Mouse (Mus musculus) cerebellum, postnatal 4 days (tissue): Measurements from ENCODE around the gene Cdc42.

Source experiments
- DNase-seq, 2 experiments: peaks; one replicate each; pipeline ENCODE4 v3.0.0; 2022; ENCODE audit warnings: low spot score in 2 of 2, mixed read lengths in 1 of 2

Gene Cdc42

GRCm38 (mm10) chr4:137316027-137316770, 41.3 kb downstream of the Cdc42 start:
- DNase-seq, result no peak

DNA sequence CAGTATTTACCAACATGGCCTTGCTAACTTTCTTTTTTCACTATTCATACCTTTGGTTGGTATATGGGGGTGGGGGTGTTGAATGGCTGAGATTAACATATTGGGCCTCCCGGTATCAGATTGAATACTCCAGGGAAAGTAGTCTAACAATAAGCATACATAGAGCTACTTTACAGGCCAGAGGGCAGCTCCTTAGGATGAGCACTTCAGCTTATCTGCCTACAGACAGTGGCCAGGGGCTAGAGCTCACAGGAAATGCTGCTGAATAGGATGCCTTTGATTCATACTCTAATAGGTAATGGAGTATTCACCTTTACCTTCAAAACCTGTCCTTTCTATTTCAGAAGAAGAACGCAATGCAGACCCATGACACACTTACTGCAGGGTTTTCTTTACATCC, 42.5 kb downstream of the Cdc42 start:
- no peak for DNase-seq

- DNase-seq, result no peak
Measured at GRCm38 (mm10) chr4:137314561-137314960, 43.0 kb downstream of the Cdc42 start.

DNA sequence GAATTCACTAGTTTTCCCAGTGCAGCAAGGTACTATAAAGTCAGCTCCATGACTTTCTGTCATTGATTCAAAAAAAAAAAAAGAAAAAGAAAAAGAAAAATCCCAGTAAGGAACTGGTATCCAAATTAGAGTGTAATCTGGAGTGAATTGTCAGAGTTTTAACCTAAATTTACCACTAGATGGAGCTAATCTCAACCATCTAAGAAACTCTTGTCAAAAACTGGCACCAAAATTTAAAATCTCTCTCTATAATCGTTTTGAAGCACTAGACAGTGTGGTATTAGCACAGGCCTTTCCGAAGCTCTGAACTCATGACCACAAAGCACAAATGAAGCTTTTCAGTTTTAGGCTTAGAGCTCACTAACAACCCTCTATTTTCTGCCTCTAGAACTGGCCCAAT, 44.0 kb downstream of the Cdc42 start:
- DNase-seq, result no peak

GRCm38 (mm10) chr4:137308377-137308776, 49.1 kb downstream of the Cdc42 start:
- DNase-seq, result peak in 1 of 2 experiments; percentile 28

GRCm38 (mm10) chr4:137306991-137307706, 50.4 kb downstream of the Cdc42 start:
- no peak for DNase-seq

DNA sequence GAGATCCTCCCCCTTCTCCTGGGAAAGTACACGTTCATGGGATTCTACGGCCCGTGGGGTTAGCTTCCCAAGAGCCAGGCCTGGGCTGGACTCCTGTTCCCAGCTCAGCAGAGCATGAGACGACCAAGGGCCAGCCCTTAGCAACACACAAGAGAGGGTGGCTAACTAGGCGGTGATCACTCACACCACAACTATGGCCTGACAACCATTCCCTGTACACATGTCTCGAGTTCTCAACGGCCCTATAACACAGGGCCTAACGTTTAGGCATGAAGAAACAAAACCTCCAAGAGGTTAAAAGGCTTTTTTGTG, 51.0 kb downstream of the Cdc42 start:
- DNase-seq, result no peak

GRCm38 (mm10) chr4:137305831-137306576, 51.5 kb downstream of the Cdc42 start:
- DNase-seq, result no peak

GRCm38 (mm10) chr4:137305066-137305465, 52.5 kb downstream of the Cdc42 start:
- DNase-seq, result no peak

- no peak for DNase-seq
Measured at GRCm38 (mm10) chr4:137304106-137304505, 53.4 kb downstream of the Cdc42 start.

- DNase-seq, result peak in 1 of 2 experiments; percentile 51
Measured at GRCm38 (mm10) chr4:137301635-137302034, 55.9 kb downstream of the Cdc42 start.

GRCm38 (mm10) chr4:137300227-137300626, 57.3 kb downstream of the Cdc42 start:
- no peak for DNase-seq

DNA sequence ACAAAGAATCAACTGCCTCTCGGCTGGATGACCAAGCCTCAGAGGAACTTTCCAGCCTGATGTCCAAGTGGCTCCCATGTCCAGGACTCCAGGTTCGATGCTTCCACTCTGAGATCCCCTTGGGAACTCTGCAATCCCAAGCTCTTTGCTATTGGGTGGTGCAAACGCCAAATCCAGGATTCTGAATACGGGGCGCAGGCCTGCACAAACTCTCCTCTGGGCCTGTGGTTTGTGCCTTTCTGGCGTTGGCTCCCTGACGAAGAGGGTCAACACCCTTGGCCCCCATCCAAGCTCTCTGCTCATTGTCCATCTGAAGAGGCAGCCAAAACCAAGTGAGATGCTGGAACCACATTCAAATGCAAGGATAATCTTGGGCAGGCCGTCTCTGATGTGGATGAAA, 59.1 kb downstream of the Cdc42 start:
- no peak for DNase-seq

DNA sequence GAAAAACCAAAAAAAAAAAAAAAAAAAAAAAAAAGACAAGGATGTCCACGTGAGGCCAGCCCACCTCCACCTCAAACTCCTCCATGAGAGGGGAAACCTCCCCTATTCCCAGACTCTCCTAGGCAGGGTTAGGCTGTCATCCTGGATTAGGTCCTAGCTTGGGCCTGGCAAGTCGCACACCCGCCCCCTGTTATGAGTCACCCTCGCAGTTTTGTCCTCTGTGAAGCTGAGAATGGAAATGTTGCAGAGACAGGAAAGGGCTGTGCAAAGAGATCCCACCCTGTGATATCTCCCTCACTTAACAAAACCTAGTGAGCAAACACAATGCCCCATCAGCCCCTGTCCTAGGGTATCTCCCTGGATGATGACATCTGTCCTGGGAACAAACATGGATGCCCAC, 59.9 kb downstream of the Cdc42 start:
- DNase-seq, result no peak

DNA sequence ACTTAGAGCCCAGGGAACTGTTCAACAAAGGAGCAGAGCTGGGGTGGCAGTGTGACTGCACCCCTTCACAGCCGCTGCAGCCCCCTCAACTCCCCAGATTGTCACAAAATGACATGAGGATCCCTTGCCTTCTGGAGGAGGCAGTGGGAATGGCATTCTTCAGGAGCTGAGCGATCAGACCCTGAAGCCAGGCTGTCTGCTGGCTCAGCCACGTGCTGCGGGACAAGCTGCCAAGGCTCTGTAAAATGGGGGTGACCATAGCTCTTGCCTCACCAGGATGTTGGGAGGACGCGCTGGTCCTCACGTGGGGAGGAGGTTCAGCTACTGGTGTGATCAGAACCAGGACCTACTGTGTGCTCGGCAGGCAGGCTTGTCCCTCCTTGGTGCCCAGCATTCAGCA, 62.6 kb downstream of the Cdc42 start:
- DNase-seq, result no peak

GRCm38 (mm10) chr4:137294474-137294873, 63.0 kb downstream of the Cdc42 start:
- DNase-seq, result no peak

DNA sequence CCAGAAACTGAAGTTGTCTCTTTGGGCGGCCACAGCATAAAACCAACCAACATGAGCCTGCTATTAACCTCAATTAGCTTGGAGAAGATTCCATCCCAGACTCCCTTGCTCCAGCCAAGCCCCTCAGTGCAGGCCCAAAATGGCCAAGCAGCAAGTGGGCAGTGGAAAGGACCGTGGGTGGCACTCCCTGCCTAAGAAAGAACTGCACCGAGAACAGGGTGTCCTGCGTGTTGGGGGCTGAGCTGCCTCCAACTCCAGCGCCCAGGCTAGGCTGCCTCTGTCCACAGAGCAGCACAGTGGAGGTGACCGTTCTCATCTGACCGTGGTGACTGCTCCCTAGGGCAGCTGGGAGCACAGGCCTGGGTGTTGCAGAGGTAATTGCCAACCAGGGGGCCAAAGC, 63.5 kb downstream of the Cdc42 start:
- DNase-seq, result no peak

DNA sequence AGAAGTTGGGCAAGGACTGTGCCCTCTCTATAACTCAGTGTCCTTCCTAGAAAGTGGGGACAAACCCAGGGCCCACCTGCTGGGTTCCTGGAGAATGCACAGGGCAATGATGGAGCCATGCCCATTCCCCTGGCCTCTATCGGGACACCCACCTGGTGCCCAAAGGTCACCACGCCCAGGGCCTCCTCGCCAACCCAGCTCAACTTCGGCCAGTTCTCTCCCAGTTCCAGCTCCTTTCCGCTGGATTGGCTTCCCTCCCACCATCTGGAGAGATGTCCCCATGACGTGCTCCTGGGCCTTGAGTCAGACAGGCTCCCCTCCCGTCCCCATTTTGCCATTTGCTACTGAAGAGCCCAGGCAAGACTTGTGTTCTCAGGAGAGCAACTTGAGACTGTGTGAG, 64.9 kb downstream of the Cdc42 start:
- DNase-seq, result no peak

DNA sequence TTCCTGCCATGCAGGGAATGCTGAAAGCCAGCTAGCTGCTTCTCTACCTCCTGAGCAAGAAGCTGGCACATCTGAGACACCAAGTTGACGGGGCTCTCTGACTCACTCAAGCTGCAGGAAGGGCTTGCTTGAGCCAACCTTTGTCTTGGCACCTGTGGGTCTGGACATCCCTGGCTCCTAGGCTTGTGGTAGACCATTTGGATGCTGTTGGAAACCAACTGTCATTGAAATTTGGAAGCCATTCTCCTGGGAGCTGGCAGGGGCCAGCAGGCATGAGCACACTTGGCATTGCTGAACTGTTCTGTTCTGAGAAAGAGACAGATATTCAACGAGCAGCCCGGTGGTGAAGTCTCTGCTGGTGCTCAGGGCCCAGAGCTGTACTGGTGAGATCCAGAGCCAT, 67.3 kb downstream of the Cdc42 start:
- DNase-seq, result no peak

DNA sequence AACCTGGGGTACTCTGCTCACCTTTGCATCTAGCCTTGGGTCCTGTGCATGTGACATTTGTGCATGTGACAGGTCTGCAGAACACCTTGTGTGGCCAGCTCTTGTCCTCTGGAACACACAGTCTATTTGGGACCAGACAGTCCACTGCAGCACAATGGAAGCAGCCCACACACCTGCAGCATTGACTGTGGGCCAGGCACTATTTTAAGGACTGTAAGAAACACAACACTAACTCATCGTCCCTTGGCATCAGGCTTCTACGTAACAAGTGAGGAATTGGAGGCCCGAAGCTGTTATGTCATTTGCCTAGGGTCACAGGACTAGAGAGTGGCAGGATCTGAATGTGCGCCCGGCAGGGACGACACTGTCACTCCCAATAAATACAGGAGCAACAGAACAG, 67.8 kb downstream of the Cdc42 start:
- DNase-seq, result no peak

- DNase-seq, result peak; percentile 55 to 72
Measured at GRCm38 (mm10) chr4:137287818-137288217, 69.7 kb downstream of the Cdc42 start.

DNA sequence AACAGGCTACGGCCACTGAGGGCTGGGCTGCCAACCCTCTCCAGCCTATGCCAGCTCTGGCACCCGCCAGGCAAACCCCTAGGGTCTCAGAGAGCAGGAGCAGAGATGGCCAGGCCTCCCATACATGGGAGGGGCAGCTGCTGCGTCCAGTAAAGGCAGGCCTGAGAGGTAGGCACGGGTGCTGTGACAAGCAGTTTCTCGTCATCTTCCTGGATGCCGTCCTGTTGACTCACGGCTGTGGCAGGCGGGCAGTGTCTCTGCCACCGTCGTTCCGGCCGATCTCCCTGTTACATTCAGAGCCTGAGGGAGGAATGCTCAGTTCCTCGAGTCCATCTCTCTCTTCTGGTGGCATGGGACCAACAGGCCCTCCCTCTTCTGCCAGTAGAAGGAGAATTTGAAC, 70.3 kb downstream of the Cdc42 start:
- no peak for DNase-seq

DNA sequence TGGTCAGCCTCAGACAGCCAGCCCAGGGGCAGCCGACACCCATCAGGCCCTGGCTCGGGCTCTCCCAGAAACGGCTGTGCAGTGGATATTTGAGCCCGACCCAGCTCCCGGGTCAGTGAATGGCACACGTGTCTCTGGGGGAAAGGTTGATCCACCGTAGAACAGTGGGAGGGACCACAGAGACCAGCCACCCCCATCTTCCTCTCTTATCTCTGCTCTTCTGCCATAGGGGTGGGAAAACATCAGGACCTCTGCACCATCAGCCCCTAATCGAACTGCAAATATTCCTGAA, 70.9 kb downstream of the Cdc42 start:
- no peak for DNase-seq
